Mouse (Mus musculus): ENCODE results near the gene Mpc1. TPM values are rescaled to one million over a fixed set of nuclear protein-coding genes. Genes with fewer than 3 reads are reported as not detected.
A peak's percentile ranks its signal among the peaks of the same experiment; 100 is the strongest.

Mpc1 gene
- polyA plus RNA-seq, 1 experiment = 24.5 TPM

- Histone ChIP-seq H3K27me3 (ENCODE audit: control insufficient read depth, insufficient read depth, low read length) (no peaks in the 10 kb centered on the region), H3K4me3 (ENCODE audit: extremely low read depth, insufficient read depth, insufficient read length) (no peak overlapping the region), H3K27ac (ENCODE audit: insufficient read depth, low read length) (no peak overlapping the region), H3K36me3 (ENCODE audit: control insufficient read depth, insufficient read depth, low read length) (no peaks in the 10 kb centered on the region), H3K4me1 (ENCODE audit: control insufficient read depth, insufficient read depth, insufficient read length) (no peaks in the 10 kb centered on the region)
- 63% methylated on average over 7 of the region's 7 CpGs for WGBS
- TF ChIP-seq CTCF (IDR thresholded peaks at IDR 0.05; ENCODE audit: extremely low read depth, insufficient read depth, insufficient read length, insufficient replicate concordance) = no peak
- no peak for TF ChIP-seq POLR2A (IDR thresholded peaks at IDR 0.05; ENCODE audit: low read depth, low read length)
- DNase-seq (ENCODE audit: low read depth in 1 of 2, low spot score in 2 of 2) = no peak
Observed at GRCm38 (mm10) chr17:8276680-8277079, 6.0 kb upstream of the Mpc1 start.

GRCm38 (mm10) chr17:8277266-8277665 lies 5.4 kb upstream of the Mpc1 start:
- H3K4me3 ChIP-seq (ENCODE audit: extremely low read depth, insufficient read depth, insufficient read length) = no peak overlapping the region
- H3K27ac ChIP-seq (ENCODE audit: insufficient read depth, low read length) = no peak overlapping the region
- no peaks in the 10 kb centered on the region for H3K4me1 ChIP-seq (ENCODE audit: control insufficient read depth, insufficient read depth, insufficient read length)
- no peak for DNase-seq (ENCODE audit: low read depth in 1 of 2, low spot score in 2 of 2)
- 94% methylated on average over 3 of the region's 3 CpGs for WGBS
- no peaks in the 10 kb centered on the region for H3K36me3 ChIP-seq (ENCODE audit: control insufficient read depth, insufficient read depth, low read length)
- no peaks in the 10 kb centered on the region for H3K27me3 ChIP-seq (ENCODE audit: control insufficient read depth, insufficient read depth, low read length)
- TF ChIP-seq POLR2A (IDR thresholded peaks at IDR 0.05; ENCODE audit: low read depth, low read length) (no peak), CTCF (IDR thresholded peaks at IDR 0.05; ENCODE audit: extremely low read depth, insufficient read depth, insufficient read length, insufficient replicate concordance) (no peak)

GRCm38 (mm10) chr17:8278356-8278755 lies 4.3 kb upstream of the Mpc1 start:
- TF ChIP-seq POLR2A (IDR thresholded peaks at IDR 0.05; ENCODE audit: low read depth, low read length) (no peak), CTCF (IDR thresholded peaks at IDR 0.05; ENCODE audit: extremely low read depth, insufficient read depth, insufficient read length, insufficient replicate concordance) (no peak)

GRCm38 (mm10) chr17:8283526-8284253 lies 986 bp downstream of the Mpc1 start:
- Histone ChIP-seq H3K36me3 (ENCODE audit: control insufficient read depth, insufficient read depth, low read length) (no peaks in the 10 kb centered on the region), H3K27ac (ENCODE audit: insufficient read depth, low read length) (peak overlapping the region; percentile 88), H3K4me1 (ENCODE audit: control insufficient read depth, insufficient read depth, insufficient read length) (peaks cover 5% of the 10 kb centered on the region), H3K27me3 (ENCODE audit: control insufficient read depth, insufficient read depth, low read length) (no peaks in the 10 kb centered on the region), H3K4me3 (ENCODE audit: extremely low read depth, insufficient read depth, insufficient read length) (peak overlapping the region; percentile 91)
- peak; percentile 90 to 95 for DNase-seq (ENCODE audit: low read depth in 1 of 2, low spot score in 2 of 2)
- WGBS = under 1% methylated on average over 77 of the region's 77 CpGs
- TF ChIP-seq CTCF (IDR thresholded peaks at IDR 0.05; ENCODE audit: extremely low read depth, insufficient read depth, insufficient read length, insufficient replicate concordance) (peak; percentile 12; the same call in 1 of the 2 replicates), POLR2A (IDR thresholded peaks at IDR 0.05; ENCODE audit: low read depth, low read length) (peak; percentile 61)

More at GRCm38 (mm10) chr17:8278356-8278755, 4.3 kb upstream of the Mpc1 start:
- no peak for DNase-seq (ENCODE audit: low read depth in 1 of 2, low spot score in 2 of 2)
- Histone ChIP-seq H3K36me3 (ENCODE audit: control insufficient read depth, insufficient read depth, low read length) (no peaks in the 10 kb centered on the region), H3K4me1 (ENCODE audit: control insufficient read depth, insufficient read depth, insufficient read length) (peaks cover 2% of the 10 kb centered on the region; the same call in 1 of the 2 replicates), H3K27me3 (ENCODE audit: control insufficient read depth, insufficient read depth, low read length) (no peaks in the 10 kb centered on the region), H3K27ac (ENCODE audit: insufficient read depth, low read length) (no peak overlapping the region), H3K4me3 (ENCODE audit: extremely low read depth, insufficient read depth, insufficient read length) (no peak overlapping the region)
- WGBS = 90% methylated on average over 3 of the region's 3 CpGs

- H3K4me3 ChIP-seq (ENCODE audit: extremely low read depth, insufficient read depth, insufficient read length) = peak overlapping the region; percentile 91
- no peak for TF ChIP-seq POLR2A (IDR thresholded peaks at IDR 0.05; ENCODE audit: low read depth, low read length)
- TF ChIP-seq CTCF (IDR thresholded peaks at IDR 0.05; ENCODE audit: extremely low read depth, insufficient read depth, insufficient read length, insufficient replicate concordance) = no peak
- peaks cover under 1% of the 10 kb centered on the region; the same call in 1 of the 2 replicates for H3K36me3 ChIP-seq (ENCODE audit: control insufficient read depth, insufficient read depth, low read length)
- WGBS = under 1% methylated on average over 32 of the region's 32 CpGs
- H3K27me3 ChIP-seq (ENCODE audit: control insufficient read depth, insufficient read depth, low read length) = no peaks in the 10 kb centered on the region
- peak overlapping the region; percentile 86 for H3K27ac ChIP-seq (ENCODE audit: insufficient read depth, low read length)
- DNase-seq (ENCODE audit: low read depth in 1 of 2, low spot score in 2 of 2) = peak in 1 of 2 experiments; percentile 19
- peaks cover 5% of the 10 kb centered on the region for H3K4me1 ChIP-seq (ENCODE audit: control insufficient read depth, insufficient read depth, insufficient read length)
Observed at GRCm38 (mm10) chr17:8284254-8284661, 1.6 kb downstream of the Mpc1 start.

- Histone ChIP-seq H3K27ac (ENCODE audit: insufficient read depth, low read length) (no peak overlapping the region), H3K27me3 (ENCODE audit: control insufficient read depth, insufficient read depth, low read length) (no peaks in the 10 kb centered on the region), H3K4me1 (ENCODE audit: control insufficient read depth, insufficient read depth, insufficient read length) (peaks cover 5% of the 10 kb centered on the region), H3K36me3 (ENCODE audit: control insufficient read depth, insufficient read depth, low read length) (peaks cover 1% of the 10 kb centered on the region; the same call in 1 of the 2 replicates), H3K4me3 (ENCODE audit: extremely low read depth, insufficient read depth, insufficient read length) (no peak overlapping the region)
- DNase-seq (ENCODE audit: low read depth in 1 of 2, low spot score in 2 of 2) = no peak
- TF ChIP-seq POLR2A (IDR thresholded peaks at IDR 0.05; ENCODE audit: low read depth, low read length) (no peak), CTCF (IDR thresholded peaks at IDR 0.05; ENCODE audit: extremely low read depth, insufficient read depth, insufficient read length, insufficient replicate concordance) (no peak)
- WGBS = 66% methylated on average over 8 of the region's 8 CpGs
Observed at GRCm38 (mm10) chr17:8285056-8285455, 2.4 kb downstream of the Mpc1 start.

- H3K36me3 ChIP-seq (ENCODE audit: control insufficient read depth, insufficient read depth, low read length) = peaks cover 1% of the 10 kb centered on the region; the same call in 1 of the 2 replicates
- H3K27ac ChIP-seq (ENCODE audit: insufficient read depth, low read length) = no peak overlapping the region
- 95% methylated on average over 4 of the region's 4 CpGs for WGBS
- no peak for DNase-seq (ENCODE audit: low read depth in 1 of 2, low spot score in 2 of 2)
- H3K4me1 ChIP-seq (ENCODE audit: control insufficient read depth, insufficient read depth, insufficient read length) = peaks cover 5% of the 10 kb centered on the region
- TF ChIP-seq CTCF (IDR thresholded peaks at IDR 0.05; ENCODE audit: extremely low read depth, insufficient read depth, insufficient read length, insufficient replicate concordance) (no peak), POLR2A (IDR thresholded peaks at IDR 0.05; ENCODE audit: low read depth, low read length) (no peak)
- H3K4me3 ChIP-seq (ENCODE audit: extremely low read depth, insufficient read depth, insufficient read length) = no peak overlapping the region
- no peaks in the 10 kb centered on the region for H3K27me3 ChIP-seq (ENCODE audit: control insufficient read depth, insufficient read depth, low read length)
Observed at GRCm38 (mm10) chr17:8286987-8287386, 4.3 kb downstream of the Mpc1 start.
